Comparison of ENCODE assay signal across 27 mouse cellular contexts in genomic region chr7:122226020-122226742, GRCm38 (mm10). TPM values are rescaled to one million over a fixed set of nuclear protein-coding genes. Genes with fewer than 3 reads are reported as not detected.
"Had no signal": no experiment of that assay in that cellular context is flagged by ENCODE, and none has a peak within 500 bp of the region (broad histone marks: within the 10 kb centered on the region; RNA-seq: fewer than 3 reads in every experiment).

No protein-coding gene starts in this region.

- H3K27me3 ChIP-seq: limb, embryonic 13.5 days; liver, embryonic 12.5 days; liver, embryonic 15.5 days; lung, embryonic 15.5 days; midbrain, embryonic 12.5 days; midbrain, embryonic 15.5 days; neural tube, embryonic 12.5 days; neural tube, embryonic 15.5 days; stomach, embryonic 15.5 days had no signal

- H3K9me3 ChIP-seq: limb, embryonic 10.5 days; limb, embryonic 13.5 days; liver, embryonic 12.5 days; liver, embryonic 15.5 days; lung, embryonic 15.5 days; midbrain, embryonic 12.5 days; midbrain, embryonic 15.5 days; neural tube, embryonic 12.5 days; neural tube, embryonic 15.5 days; stomach, embryonic 15.5 days had no signal

- ATAC-seq: inflammation-experienced regulatory T-cells, adult 6 months; liver, embryonic 12.5 days; midbrain, embryonic 15.5 days had no signal

- H3K9ac ChIP-seq: limb, embryonic 13.5 days; liver, embryonic 12.5 days; liver, embryonic 15.5 days; lung, embryonic 15.5 days; midbrain, embryonic 12.5 days; midbrain, embryonic 15.5 days; neural tube, embryonic 12.5 days; neural tube, embryonic 15.5 days; stomach, embryonic 15.5 days had no signal

- H3K4me1 ChIP-seq: limb, embryonic 10.5 days; limb, embryonic 13.5 days; liver, embryonic 12.5 days; liver, embryonic 15.5 days; lung, embryonic 15.5 days; midbrain, embryonic 12.5 days; midbrain, embryonic 15.5 days; neural tube, embryonic 12.5 days; neural tube, embryonic 15.5 days; stomach, embryonic 15.5 days had no signal

- H3K4me3 ChIP-seq: layer of hippocampus, adult 2 months; limb, embryonic 10.5 days; limb, embryonic 13.5 days; liver, embryonic 12.5 days; liver, embryonic 15.5 days; lung, embryonic 15.5 days; midbrain, embryonic 12.5 days; midbrain, embryonic 15.5 days; neural tube, embryonic 12.5 days; neural tube, embryonic 15.5 days; stomach, embryonic 15.5 days had no signal

- H3K27ac ChIP-seq: kidney, postnatal 0 days; layer of hippocampus, adult 2 months; limb, embryonic 10.5 days; limb, embryonic 13.5 days; liver, embryonic 12.5 days; liver, embryonic 15.5 days; lung, embryonic 15.5 days; midbrain, embryonic 12.5 days; midbrain, embryonic 15.5 days; neural tube, embryonic 12.5 days; neural tube, embryonic 15.5 days; stomach, embryonic 15.5 days had no signal

- H3K36me3 ChIP-seq: limb, embryonic 10.5 days; limb, embryonic 13.5 days; liver, embryonic 12.5 days; liver, embryonic 15.5 days; lung, embryonic 15.5 days; midbrain, embryonic 12.5 days; midbrain, embryonic 15.5 days; neural tube, embryonic 12.5 days; neural tube, embryonic 15.5 days; stomach, embryonic 15.5 days had no signal

- H3K4me2 ChIP-seq: limb, embryonic 13.5 days; liver, embryonic 12.5 days; liver, embryonic 15.5 days; lung, embryonic 15.5 days; midbrain, embryonic 12.5 days; midbrain, embryonic 15.5 days; neural tube, embryonic 12.5 days; neural tube, embryonic 15.5 days; stomach, embryonic 15.5 days had no signal

- DNase-seq: kidney, adult 2 months; kidney, postnatal 25 days; layer of hippocampus, adult 9-11 months; liver; lung, adult 18-20 months; lung, postnatal 10 days; lung, postnatal 36 days; right cerebral cortex, adult 18-20 months; right cerebral cortex, postnatal 14 days; right cerebral cortex, postnatal 4 days; spleen, adult 18-20 months; thymus, adult 2 months; thymus, postnatal 25 days had no signal

RNA-seq across cellular contexts. Expression of gene Chp2, which starts 6.9 kb away (rescaled TPM):
- polyA plus RNA-seq: inflammation-experienced regulatory T-cells, adult 6 months; limb, embryonic 10.5 days; limb, embryonic 13.5 days had no signal

RNA-seq across cellular contexts. Expression of gene Ern2, which starts 40.2 kb away (rescaled TPM):
- polyA plus RNA-seq: inflammation-experienced regulatory T-cells, adult 6 months; kidney, embryonic 14.5 days; limb, embryonic 10.5 days; liver, embryonic 15.5 days had no signal
